Mouse (Mus musculus): ENCODE data around the gene Zfp366. TPM values are rescaled to one million over a fixed set of nuclear protein-coding genes. Genes with fewer than 3 reads are reported as not detected.
"Not testable (repeated sequence)": the region's sequence is repeated elsewhere in the genome, so short reads cannot be mapped to it uniquely, and the experiment has no call there.

Zfp366 gene
- total and polyA plus RNA-seq, 2 experiments from 2014 or later: 0.82 to 5.6 TPM

DNA sequence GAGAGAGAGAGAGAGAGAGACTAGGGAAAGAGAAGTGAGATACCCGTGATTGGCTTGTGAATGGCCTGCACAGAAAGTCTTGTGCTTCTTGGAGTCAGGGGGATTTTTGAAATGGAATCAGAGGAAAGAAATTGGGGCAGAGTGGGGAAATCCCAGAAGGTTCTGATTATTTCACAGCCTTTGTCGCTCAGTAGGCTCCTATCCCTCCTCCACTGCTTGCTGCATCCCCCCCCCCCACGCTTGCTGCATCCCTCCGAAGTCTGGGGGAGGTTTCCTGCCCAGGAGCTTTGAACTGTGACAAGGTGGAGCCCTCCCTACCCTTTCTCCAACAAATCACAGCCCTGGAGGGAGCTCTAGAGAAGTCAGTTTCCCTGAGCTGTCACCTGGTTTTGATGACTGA, 10.8 kb upstream of the Zfp366 start:
- no peaks in the 10 kb centered on the region for H3K36me3 ChIP-seq (replicated peaks; ENCODE audit: control insufficient read depth, insufficient read depth, low read length)
- WGBS: 53% methylated on average over 4 of the region's 4 CpGs
- no peak overlapping the region for H3K4me3 ChIP-seq (ENCODE audit: low read depth, low read length)
- H3K27ac ChIP-seq (ENCODE audit: low read depth): no peak overlapping the region
- H3K4me1 ChIP-seq (ENCODE audit: control insufficient read depth, insufficient read depth): peaks cover 14% of the 10 kb centered on the region
- TF ChIP-seq CTCF (IDR thresholded peaks at IDR 0.05; ENCODE audit: low read depth): no peak
- TF ChIP-seq EP300 (IDR thresholded peaks at IDR 0.05; ENCODE audit: low read depth): no peak
- ATAC-seq (ENCODE audit: insufficient read depth, low read depth) (no peak), DNase-seq (ENCODE audit: low spot score) (no peak)
- H3K27me3 ChIP-seq (ENCODE audit: control insufficient read depth, insufficient read depth, low read length): no peaks in the 10 kb centered on the region
- no peaks in the 10 kb centered on the region for H3K9me3 ChIP-seq (replicated peaks; ENCODE audit: control insufficient read depth, low read length)
- no peak overlapping the region for H3K9ac ChIP-seq (replicated peaks; ENCODE audit: low read depth, low read length)
- no peak overlapping the region for H3K4me2 ChIP-seq (ENCODE audit: low read depth, low read length)

DNA sequence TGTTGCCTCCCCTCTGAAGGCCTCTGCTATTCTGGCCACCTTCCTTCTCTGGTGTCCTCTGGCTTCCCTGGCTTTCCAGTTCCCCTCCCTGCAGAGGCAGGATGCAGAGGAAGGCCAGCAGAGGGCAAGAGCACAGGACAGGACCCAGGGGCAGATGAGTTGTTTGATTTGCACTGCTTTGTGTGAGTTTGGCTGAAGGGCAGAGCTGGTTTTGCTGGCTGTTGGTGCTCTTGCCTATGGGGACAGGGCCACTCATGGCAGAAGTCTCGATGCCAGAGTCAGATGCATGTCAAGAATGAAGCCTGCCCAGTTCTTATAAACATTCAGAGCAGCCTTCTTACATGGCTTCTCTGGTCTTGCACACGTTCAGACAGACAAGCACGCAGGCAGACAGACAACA, 1.8 kb upstream of the Zfp366 start:
- H3K4me2 ChIP-seq (ENCODE audit: low read depth, low read length); H3K4me3 ChIP-seq (ENCODE audit: low read depth, low read length); ATAC-seq (ENCODE audit: insufficient read depth, low read depth); H3K36me3 ChIP-seq (replicated peaks; ENCODE audit: control insufficient read depth, insufficient read depth, low read length); H3K9ac ChIP-seq (replicated peaks; ENCODE audit: low read depth, low read length); H3K27me3 ChIP-seq (ENCODE audit: control insufficient read depth, insufficient read depth, low read length); DNase-seq (ENCODE audit: low spot score); H3K27ac ChIP-seq (ENCODE audit: low read depth); H3K9me3 ChIP-seq (replicated peaks; ENCODE audit: control insufficient read depth, low read length): not testable (repeated sequence)
- 83% methylated on average over 3 of the region's 3 CpGs for WGBS
- H3K4me1 ChIP-seq (ENCODE audit: control insufficient read depth, insufficient read depth): peaks cover 33% of the 10 kb centered on the region

- Histone ChIP-seq H3K4me1 (ENCODE audit: control insufficient read depth, insufficient read depth) (peaks cover 33% of the 10 kb centered on the region), H3K9ac (replicated peaks; ENCODE audit: low read depth, low read length) (no peak overlapping the region), H3K4me2 (ENCODE audit: low read depth, low read length) (no peak overlapping the region), H3K27ac (ENCODE audit: low read depth) (no peak overlapping the region), H3K27me3 (ENCODE audit: control insufficient read depth, insufficient read depth, low read length) (no peaks in the 10 kb centered on the region), H3K36me3 (replicated peaks; ENCODE audit: control insufficient read depth, insufficient read depth, low read length) (no peaks in the 10 kb centered on the region), H3K9me3 (replicated peaks; ENCODE audit: control insufficient read depth, low read length) (no peaks in the 10 kb centered on the region), H3K4me3 (ENCODE audit: low read depth, low read length) (no peak overlapping the region)
- no peak for ATAC-seq (ENCODE audit: insufficient read depth, low read depth)
- DNase-seq (ENCODE audit: low spot score): no peak
- TF ChIP-seq CTCF (IDR thresholded peaks at IDR 0.05; ENCODE audit: low read depth) (no peak), EP300 (IDR thresholded peaks at IDR 0.05; ENCODE audit: low read depth) (no peak)
- WGBS: 90% methylated on average over 3 of the region's 3 CpGs
Observed at GRCm38 (mm10) chr13:99183257-99183895, 1.2 kb upstream of the Zfp366 start.

DNA sequence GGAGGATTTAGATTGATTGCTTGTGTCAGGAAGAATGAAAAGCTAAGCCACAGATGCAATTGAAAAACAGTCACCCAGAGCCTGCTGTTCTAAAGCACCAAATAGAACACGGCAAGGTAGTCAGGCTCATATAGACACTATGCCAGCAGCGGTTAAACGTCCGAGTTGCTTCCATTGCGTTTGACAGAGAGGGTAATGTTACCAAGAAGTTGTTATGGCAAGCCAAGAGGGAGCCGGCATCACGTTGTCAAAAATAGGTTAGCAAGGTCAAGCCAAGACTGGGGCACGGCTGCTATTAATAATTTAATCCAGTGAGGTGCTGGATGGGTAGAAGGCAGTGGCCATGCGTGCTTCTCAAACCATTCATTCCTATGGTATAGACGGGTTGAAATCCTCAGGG, 950 bp downstream of the Zfp366 start:
- no peaks in the 10 kb centered on the region for H3K27me3 ChIP-seq (ENCODE audit: control insufficient read depth, insufficient read depth, low read length)
- peak overlapping the region; percentile 32 for H3K4me3 ChIP-seq (ENCODE audit: low read depth, low read length)
- DNase-seq (ENCODE audit: low spot score) (peak; percentile 68), ATAC-seq (ENCODE audit: insufficient read depth, low read depth) (peak; percentile 57)
- H3K27ac ChIP-seq (ENCODE audit: low read depth): peak overlapping the region; percentile 75
- H3K4me1 ChIP-seq (ENCODE audit: control insufficient read depth, insufficient read depth): peaks cover 37% of the 10 kb centered on the region
- H3K36me3 ChIP-seq (replicated peaks; ENCODE audit: control insufficient read depth, insufficient read depth, low read length): no peaks in the 10 kb centered on the region
- 28% methylated on average over 10 of the region's 10 CpGs for WGBS
- TF ChIP-seq EP300 (IDR thresholded peaks at IDR 0.05; ENCODE audit: low read depth): no peak
- peak overlapping the region; percentile 38; the same call in 1 of the 2 replicates for H3K9ac ChIP-seq (replicated peaks; ENCODE audit: low read depth, low read length)
- H3K9me3 ChIP-seq (replicated peaks; ENCODE audit: control insufficient read depth, low read length): no peaks in the 10 kb centered on the region
- peak overlapping the region; percentile 40 for H3K4me2 ChIP-seq (ENCODE audit: low read depth, low read length)

DNA sequence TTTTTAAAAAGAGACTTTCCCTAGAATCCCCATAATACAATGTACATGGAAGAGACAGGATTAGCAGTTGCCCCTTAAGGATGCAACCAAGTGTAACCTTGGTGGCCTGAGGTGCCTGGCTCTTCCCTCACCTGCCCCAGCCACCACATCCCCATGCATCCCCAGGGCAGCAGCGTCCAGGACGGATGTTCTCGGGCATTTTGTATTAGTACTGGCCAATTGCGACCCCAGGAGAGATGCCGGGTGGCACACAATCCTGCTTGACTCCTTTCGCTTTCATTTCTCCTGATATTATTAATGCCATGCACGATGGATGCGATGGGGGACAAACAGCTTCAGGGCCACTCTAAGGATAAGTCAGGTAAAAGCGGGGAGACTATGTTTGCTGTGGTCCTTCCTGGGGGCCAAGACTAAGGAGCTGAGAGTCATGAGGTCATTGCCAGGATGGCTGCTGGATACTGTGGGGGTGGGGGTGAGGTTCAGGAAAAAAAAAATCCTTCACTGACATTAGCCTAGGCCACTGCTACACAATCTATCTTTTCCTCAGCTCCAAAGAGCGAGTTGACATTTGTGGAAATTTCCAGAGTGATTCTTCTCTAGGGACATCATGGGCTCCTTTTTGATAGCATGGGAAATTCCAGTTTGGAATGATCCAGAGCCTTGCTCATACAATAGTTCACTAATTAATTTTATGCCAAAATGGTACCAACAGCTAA, 1.7 kb downstream of the Zfp366 start:
- peak overlapping the region; percentile 32 for H3K4me3 ChIP-seq (ENCODE audit: low read depth, low read length)
- ATAC-seq (ENCODE audit: insufficient read depth, low read depth) (no peak), DNase-seq (ENCODE audit: low spot score) (no peak)
- H3K9me3 ChIP-seq (replicated peaks; ENCODE audit: control insufficient read depth, low read length): no peaks in the 10 kb centered on the region
- peak overlapping the region; percentile 40 for H3K4me2 ChIP-seq (ENCODE audit: low read depth, low read length)
- 83% methylated on average over 10 of the region's 10 CpGs for WGBS
- peaks cover 43% of the 10 kb centered on the region for H3K4me1 ChIP-seq (ENCODE audit: control insufficient read depth, insufficient read depth)
- no peak overlapping the region for H3K9ac ChIP-seq (replicated peaks; ENCODE audit: low read depth, low read length)
- TF ChIP-seq CTCF (IDR thresholded peaks at IDR 0.05; ENCODE audit: low read depth): no peak
- TF ChIP-seq EP300 (IDR thresholded peaks at IDR 0.05; ENCODE audit: low read depth): no peak
- no peaks in the 10 kb centered on the region for H3K27me3 ChIP-seq (ENCODE audit: control insufficient read depth, insufficient read depth, low read length)
- H3K27ac ChIP-seq (ENCODE audit: low read depth): peak overlapping the region; percentile 5; the same call in 1 of the 2 replicates
- H3K36me3 ChIP-seq (replicated peaks; ENCODE audit: control insufficient read depth, insufficient read depth, low read length): no peaks in the 10 kb centered on the region
